Mouse (Mus musculus): Measurements from ENCODE around the gene Gm12666.
"Not testable (repeated sequence)": the region's sequence is repeated elsewhere in the genome, so short reads cannot be mapped to it uniquely, and the experiment has no call there.

Gene Gm12666

DNA sequence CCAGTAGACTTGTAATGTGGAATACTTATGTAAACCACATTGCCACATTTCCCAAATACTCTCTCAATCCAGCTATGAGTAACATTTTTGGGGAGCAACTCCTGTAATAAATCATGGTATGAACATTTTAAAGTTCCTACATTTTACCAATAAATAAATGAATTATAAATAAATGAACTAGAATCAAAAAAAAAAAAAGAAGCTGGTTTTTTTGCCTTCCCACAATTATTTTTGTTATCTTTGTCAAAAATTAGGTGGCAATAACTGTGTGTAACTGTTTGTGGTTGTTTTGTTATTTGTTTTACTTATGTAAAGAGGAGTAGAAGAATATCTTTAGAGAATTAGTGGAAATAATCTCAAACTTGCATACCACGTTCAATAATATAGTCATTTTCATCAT, at the start of gene Gm12666:
Gm12666 (minus strand) TSS at position 101 of the 400 bp plus-strand sequence.
- DNase-seq = not testable (repeated sequence)

DNA sequence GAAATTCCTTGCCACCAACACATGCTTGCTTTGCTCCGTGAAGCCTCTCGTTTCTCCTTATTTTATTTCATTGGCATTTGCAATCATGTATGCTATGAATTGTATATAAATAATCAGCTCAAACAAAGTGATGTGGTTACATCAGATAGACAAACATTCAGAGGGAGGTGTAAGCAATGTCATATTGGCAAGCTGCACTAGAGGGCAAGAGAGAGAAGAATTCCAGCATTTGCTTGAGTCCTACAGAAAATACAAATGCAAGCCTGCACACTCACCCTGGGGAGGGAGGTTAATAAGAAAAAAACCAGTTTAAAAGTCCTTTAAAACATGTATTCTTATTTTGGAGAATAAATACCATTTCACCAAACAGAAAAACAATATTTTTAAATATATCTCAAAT, 34.8 kb upstream of the Gm12666 start:
- no peak for DNase-seq

DNA sequence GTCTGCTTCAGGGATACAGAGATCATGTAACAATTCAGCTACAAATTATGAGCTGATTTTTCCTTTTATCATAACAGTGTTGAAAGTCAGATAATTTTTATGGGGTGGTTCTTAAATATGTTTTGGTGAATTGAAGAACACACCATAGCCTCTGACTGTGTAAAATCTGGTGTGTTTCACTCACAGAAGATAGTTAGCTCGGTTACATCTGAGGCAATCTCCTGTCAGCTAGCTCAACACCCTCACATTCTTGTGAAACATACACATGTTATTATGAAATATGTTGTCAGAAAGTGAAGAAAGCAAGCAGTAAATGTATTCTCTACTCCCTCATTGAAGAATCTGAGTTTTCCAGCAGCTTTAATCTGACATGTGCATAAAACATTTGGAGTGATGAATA, 24.7 kb upstream of the Gm12666 start:
- DNase-seq = no peak

DNA sequence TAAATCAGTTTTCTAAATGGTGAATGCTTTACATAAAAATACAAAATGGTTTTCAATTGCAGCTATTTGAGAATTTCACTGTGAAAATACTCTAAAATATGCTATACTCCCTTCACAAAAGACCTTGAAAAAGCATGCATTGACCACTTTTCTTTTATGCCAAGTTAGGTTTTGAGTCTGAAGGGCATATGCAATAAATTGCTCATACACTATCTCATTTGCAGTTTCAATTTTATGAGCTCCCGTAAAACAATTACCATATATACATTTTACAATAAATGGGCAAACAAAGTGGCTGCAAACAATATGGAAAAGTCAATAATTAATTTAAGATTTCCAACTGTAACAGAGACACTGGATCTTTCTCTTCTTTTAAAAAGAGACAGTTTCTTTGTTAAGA, 38.9 kb downstream of the Gm12666 start:
- no peak for DNase-seq

DNA sequence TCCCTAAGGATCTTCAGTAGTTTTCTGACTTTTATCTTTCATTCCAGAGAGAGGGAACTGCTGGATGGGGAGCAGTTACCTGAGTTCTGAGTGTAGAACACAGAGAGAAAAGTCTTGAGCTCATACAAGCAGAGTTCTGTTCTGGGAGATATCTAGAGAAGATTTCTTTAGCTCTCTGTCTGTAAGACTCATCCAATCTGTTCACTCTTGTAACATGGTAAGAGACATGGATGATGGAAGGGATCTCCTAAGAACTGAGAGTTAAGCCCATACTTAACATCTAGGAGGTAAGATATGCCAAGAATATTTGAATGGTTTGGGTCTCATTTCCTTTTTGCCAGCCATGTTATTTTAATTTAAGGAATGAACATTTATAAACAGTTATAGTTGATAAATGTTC, 44.4 kb downstream of the Gm12666 start, which contains the start of gene Izumo3:
Izumo3 (minus strand) TSS at position 101 of the 400 bp plus-strand sequence.
- no peak for DNase-seq

All from kidney, postnatal 10 days (tissue).